Mouse (Mus musculus) olfactory bulb, adult 2 months (tissue): Measurements from ENCODE around the gene Prokr2. TPM values are rescaled to one million over a fixed set of nuclear protein-coding genes. Genes with fewer than 3 reads are reported as not detected.
"Not testable (repeated sequence)": the region's sequence is repeated elsewhere in the genome, so short reads cannot be mapped to it uniquely, and the experiment has no call there.

Experiments used
- H3K27ac ChIP-seq: fragments of 200-500 bp; 2 replicates; pipeline ENCODE4 v1.5.1; 2012; ENCODE audit warnings: low read depth, low read length; ENCODE audit not compliant: insufficient read depth
- H3K4me1 ChIP-seq: fragments of 200-500 bp; 2 replicates; pipeline ENCODE4 v1.6.1; 2012; ENCODE audit warnings: low read length; ENCODE audit not compliant: control insufficient read depth, insufficient read depth
- H3K4me3 ChIP-seq: fragments of 200-500 bp; 2 replicates; pipeline ENCODE4 v1.5.1; 2012; ENCODE audit warnings: mild to moderate bottlenecking, low read depth, low read length, moderate library complexity; ENCODE audit not compliant: insufficient read depth
- CTCF ChIP-seq: fragments of 200-500 bp; IDR thresholded peaks from 2 replicates; pipeline ENCODE4 v1.5.1; 2012; ENCODE audit warnings: low read depth, mild to moderate bottlenecking, low read length, moderate library complexity; ENCODE audit not compliant: insufficient read depth
- POLR2A ChIP-seq: fragments of 200-500 bp; IDR thresholded peaks from 2 replicates; pipeline ENCODE4 v1.6.1; 2012; ENCODE audit warnings: mild to moderate bottlenecking, low read depth, low read length, moderate library complexity; ENCODE audit not compliant: insufficient read depth
- WGBS: fragments of 180-500 bp; shearing (Covaris S2); methylation state at CpG from one replicate; pipeline ENCODE4 v1.1.7; 2018; 5-methylcytosine and 5-hydroxymethylcytosine counted together
- polyA plus RNA-seq: library from polyadenylated mRNA; stranded (reverse); fragments of >200 nt; gene quantifications from 2 replicates; pipeline ENCODE4 v1.2.4, GENCODE M21; 2012; ENCODE audit warnings: low replicate concordance; ENCODE audit not compliant: missing spikeins, insufficient read depth, insufficient read length

The Prokr2 gene
- polyA plus RNA-seq, 1 experiment: not detected

GRCm38 (mm10) chr2:132293694-132294450 is 91.4 kb downstream of the Prokr2 start:
- H3K27ac ChIP-seq: no peak overlapping the region
- WGBS: 80% methylated on average over 10 of the region's 10 CpGs
- peaks cover 43% of the 10 kb centered on the region for H3K4me1 ChIP-seq
- no peak overlapping the region for H3K4me3 ChIP-seq
- no peak for TF ChIP-seq CTCF
- no peak for TF ChIP-seq POLR2A

- 5% methylated on average over 4 of the region's 4 CpGs for WGBS
- H3K4me3 ChIP-seq: no peak overlapping the region
- H3K4me1 ChIP-seq: peaks cover 43% of the 10 kb centered on the region
- no peak for TF ChIP-seq CTCF
- TF ChIP-seq POLR2A: no peak
- peak overlapping the region; percentile 79 for H3K27ac ChIP-seq
Measured at GRCm38 (mm10) chr2:132292083-132292482, 93.2 kb downstream of the Prokr2 start.

- 49% methylated on average over 3 of the region's 3 CpGs for WGBS
- TF ChIP-seq POLR2A (no peak), CTCF (no peak)
- Histone ChIP-seq H3K4me3 (no peak overlapping the region), H3K4me1 (peaks cover 36% of the 10 kb centered on the region), H3K27ac (peak overlapping the region; percentile 53)
Measured at GRCm38 (mm10) chr2:132291265-132291664, 94.0 kb downstream of the Prokr2 start.

- WGBS: 45% methylated on average over 6 of the region's 6 CpGs
- TF ChIP-seq POLR2A (no peak), CTCF (no peak)
- Histone ChIP-seq H3K4me1 (peaks cover 32% of the 10 kb centered on the region), H3K27ac (peak overlapping the region; percentile 53), H3K4me3 (no peak overlapping the region)
Measured at GRCm38 (mm10) chr2:132290808-132291207, 94.4 kb downstream of the Prokr2 start.

- peaks cover 32% of the 10 kb centered on the region for H3K4me1 ChIP-seq
- H3K4me3 ChIP-seq, H3K27ac ChIP-seq: not testable (repeated sequence)
- WGBS: 81% methylated on average over 5 of the region's 7 CpGs
Measured at GRCm38 (mm10) chr2:132289213-132289612, 96.0 kb downstream of the Prokr2 start.

Other genes starting within 250 kb of the Prokr2 start
- not detected in 2 replicates for gene Slc23a2, start 240.3 kb downstream of the Prokr2 start, polyA plus RNA-seq
- 288 TPM in 1 of 2 replicates, not detected in the other for gene Tmem230, start 137.6 kb downstream of the Prokr2 start, polyA plus RNA-seq
- gene Pcna, start 132.1 kb downstream of the Prokr2 start, polyA plus RNA-seq: not detected in 2 replicates
- gene Cds2, start 122.3 kb downstream of the Prokr2 start, polyA plus RNA-seq: 109 and 181 TPM in 2 replicates
- not detected in 2 replicates for gene Gpcpd1, start 202.3 kb upstream of the Prokr2 start, polyA plus RNA-seq